Mouse (Mus musculus) limb, embryonic 15.5 days (tissue): Measurements from ENCODE around the gene Mgat5. TPM values are rescaled to one million over a fixed set of nuclear protein-coding genes. Genes with fewer than 3 reads are reported as not detected.
A peak's percentile ranks its signal among the peaks of the same experiment; 100 is the strongest.

Experiments
- ATAC-seq: fragments of 200-750 bp; cut with Nextera tagmentation; 2 replicates; pipeline ENCODE4 v1.8.0; 2017; ENCODE audit warnings: low read depth, moderate TSS enrichment; ENCODE audit not compliant: insufficient number of reproducible peaks, low FRiP score, low TSS enrichment
- H3K27ac ChIP-seq: fragments of 300-500 bp; sonication (generic); 2 replicates; pipeline ENCODE4 v1.5.1; 2015; ENCODE audit warnings: moderate library complexity, mild to moderate bottlenecking, inconsistent platforms
- H3K27me3 ChIP-seq: fragments of 300-500 bp; sonication (generic); 2 replicates; pipeline ENCODE4 v1.6.1; 2015; ENCODE audit warnings: inconsistent platforms
- H3K36me3 ChIP-seq: fragments of 300-500 bp; sonication (generic); 2 replicates; pipeline ENCODE4 v1.6.1; 2015; ENCODE audit warnings: inconsistent platforms
- H3K4me1 ChIP-seq: fragments of 300-500 bp; sonication (generic); 2 replicates; pipeline ENCODE4 v1.6.1; 2015; ENCODE audit warnings: inconsistent platforms
- H3K4me2 ChIP-seq: fragments of 300-500 bp; sonication (generic); 2 replicates; pipeline ENCODE4 v1.6.1; 2015; ENCODE audit warnings: mild to moderate bottlenecking, inconsistent platforms
- H3K4me3 ChIP-seq: fragments of 300-500 bp; sonication (generic); 2 replicates; pipeline ENCODE4 v1.5.1; 2015; ENCODE audit warnings: mild to moderate bottlenecking, inconsistent platforms
- H3K9ac ChIP-seq: fragments of 300-500 bp; sonication (generic); 2 replicates; pipeline ENCODE4 v1.6.1; 2015; ENCODE audit warnings: inconsistent platforms
- H3K9me3 ChIP-seq: fragments of 300-500 bp; sonication (generic); 2 replicates; pipeline ENCODE4 v1.6.1; 2016; ENCODE audit warnings: inconsistent platforms
- WGBS: fragments of 180-500 bp; shearing (Covaris S2); methylation state at CpG from one replicate; pipeline ENCODE4 v1.1.7; 2015; 5-methylcytosine and 5-hydroxymethylcytosine counted together
- polyA plus RNA-seq: library from polyadenylated mRNA; unstranded; fragments of >200 nt; fragmentation: Nextera tagmentation; extraction: Ambion mirVana; gene quantifications from 2 replicates; pipeline ENCODE4 v1.2.1, GENCODE M21; 2015

The Mgat5 gene
- polyA plus RNA-seq, 1 experiment from 2014 or later, result 6.7 TPM

GRCm38 (mm10) chr1:127531723-127532122 lies 326.9 kb downstream of the Mgat5 start:
- Histone ChIP-seq H3K27me3 (0 out of 2 replicates have a peak, but pooled peaks cover 3% of the 10 kb centered on the region), H3K4me2 (no peak overlapping the region), H3K36me3 (no peaks in the 10 kb centered on the region), H3K9me3 (no peaks in the 10 kb centered on the region), H3K4me1 (peaks cover 7% of the 10 kb centered on the region), H3K27ac (no peak overlapping the region), H3K4me3 (no peak overlapping the region), H3K9ac (no peak overlapping the region)
- no peak for ATAC-seq
- 65% methylated on average over 5 of the region's 5 CpGs for WGBS

- ATAC-seq, result no peak
- Histone ChIP-seq H3K9me3 (no peaks in the 10 kb centered on the region), H3K4me1 (peaks cover 14% of the 10 kb centered on the region), H3K4me3 (no peak overlapping the region), H3K36me3 (no peaks in the 10 kb centered on the region), H3K27ac (no peak overlapping the region), H3K4me2 (no peak overlapping the region), H3K27me3 (0 out of 2 replicates have a peak, but pooled peaks cover 3% of the 10 kb centered on the region), H3K9ac (no peak overlapping the region)
- 19% methylated on average over 5 of the region's 5 CpGs for WGBS
These were observed 331.6 kb downstream of the Mgat5 start for GRCm38 (mm10) chr1:127536448-127536847.

GRCm38 (mm10) chr1:127537204-127538038 lies 332.6 kb downstream of the Mgat5 start:
- ATAC-seq, result peak; percentile 56; the same call in 1 of the 2 replicates
- peak overlapping the region; percentile 11; the same call in 1 of the 2 replicates for H3K4me3 ChIP-seq
- H3K4me2 ChIP-seq, result peak overlapping the region; percentile 35
- no peak overlapping the region for H3K9ac ChIP-seq
- 13% methylated on average over 17 of the region's 17 CpGs for WGBS
- no peaks in the 10 kb centered on the region for H3K36me3 ChIP-seq
- H3K27ac ChIP-seq, result no peak overlapping the region
- H3K9me3 ChIP-seq, result no peaks in the 10 kb centered on the region
- peaks cover 14% of the 10 kb centered on the region for H3K4me1 ChIP-seq
- peaks cover 6% of the 10 kb centered on the region; the same call in 1 of the 2 replicates for H3K27me3 ChIP-seq
